Mouse (Mus musculus): ENCODE measurements around the gene Dnajc7. TPM values are rescaled to one million over a fixed set of nuclear protein-coding genes. Genes with fewer than 3 reads are reported as not detected.

Gene Dnajc7
- polyA plus RNA-seq, 1 experiment from 2014 or later = 268 TPM

GRCm38 (mm10) chr11:100609997-100610680, 9.8 kb downstream of the Dnajc7 start:
- no peak for DNase-seq (ENCODE audit: low spot score)
- Histone ChIP-seq H3K27me3 (ENCODE audit: low read depth, poor library complexity, severe bottlenecking) (no peaks in the 10 kb centered on the region), H3K36me3 (peaks cover 58% of the 10 kb centered on the region), H3K4me1 (no peaks in the 10 kb centered on the region), H3K4me3 (no peak overlapping the region), H3K9me3 (replicated peaks) (no peaks in the 10 kb centered on the region), H3K27ac (replicated peaks) (no peak overlapping the region)
- 91% methylated on average over 9 of the region's 9 CpGs for WGBS

GRCm38 (mm10) chr11:100609355-100609996, 10.5 kb downstream of the Dnajc7 start:
- DNase-seq (ENCODE audit: low spot score) = no peak
- 94% methylated on average over 5 of the region's 5 CpGs for WGBS
- H3K4me1 ChIP-seq = no peaks in the 10 kb centered on the region
- no peaks in the 10 kb centered on the region for H3K9me3 ChIP-seq (replicated peaks)
- no peak overlapping the region for H3K27ac ChIP-seq (replicated peaks)
- no peak overlapping the region for H3K4me3 ChIP-seq
- H3K27me3 ChIP-seq (ENCODE audit: low read depth, poor library complexity, severe bottlenecking) = no peaks in the 10 kb centered on the region
- peaks cover 55% of the 10 kb centered on the region for H3K36me3 ChIP-seq

- 83% methylated on average over 4 of the region's 4 CpGs for WGBS
- H3K27me3 ChIP-seq (ENCODE audit: low read depth, poor library complexity, severe bottlenecking) = no peaks in the 10 kb centered on the region
- H3K4me1 ChIP-seq = no peaks in the 10 kb centered on the region
- peaks cover 60% of the 10 kb centered on the region for H3K36me3 ChIP-seq
- no peak overlapping the region for H3K4me3 ChIP-seq
- H3K27ac ChIP-seq (replicated peaks) = no peak overlapping the region
- DNase-seq (ENCODE audit: low spot score) = no peak
- H3K9me3 ChIP-seq (replicated peaks) = no peaks in the 10 kb centered on the region
Observed at GRCm38 (mm10) chr11:100608796-100609195, 11.2 kb downstream of the Dnajc7 start.

DNA sequence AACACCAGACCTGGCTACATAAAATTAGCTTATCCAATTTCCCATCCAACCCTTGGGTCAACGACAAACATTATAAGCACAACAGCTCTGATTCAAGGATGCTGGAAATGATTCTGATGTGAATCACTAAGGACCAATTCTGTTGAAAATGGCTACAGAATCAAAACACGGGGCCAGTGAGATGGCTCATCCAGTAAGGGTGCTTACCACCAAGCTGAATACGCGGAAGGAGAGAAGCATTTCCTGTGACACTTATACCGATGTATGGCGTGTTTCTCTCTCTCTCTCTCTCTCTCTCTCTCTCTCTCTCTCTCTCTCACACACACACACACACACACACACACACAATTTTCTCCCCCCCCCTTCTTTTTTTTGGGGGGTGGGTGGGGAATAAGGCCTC, 12.8 kb downstream of the Dnajc7 start:
- no peaks in the 10 kb centered on the region for H3K9me3 ChIP-seq (replicated peaks)

GRCm38 (mm10) chr11:100605451-100605850, 14.5 kb downstream of the Dnajc7 start:
- DNase-seq (ENCODE audit: low spot score) = no peak
- H3K36me3 ChIP-seq = peaks cover 70% of the 10 kb centered on the region
- H3K9me3 ChIP-seq (replicated peaks) = no peaks in the 10 kb centered on the region
- 92% methylated on average over 10 of the region's 10 CpGs for WGBS
- no peak overlapping the region for H3K27ac ChIP-seq (replicated peaks)
- H3K4me1 ChIP-seq = no peaks in the 10 kb centered on the region
- H3K4me3 ChIP-seq = no peak overlapping the region
- H3K27me3 ChIP-seq (ENCODE audit: low read depth, poor library complexity, severe bottlenecking) = no peaks in the 10 kb centered on the region

More for the DNA sequence above, 12.8 kb downstream of the Dnajc7 start:
- Histone ChIP-seq H3K27me3 (ENCODE audit: low read depth, poor library complexity, severe bottlenecking) (no peaks in the 10 kb centered on the region), H3K4me3 (no peak overlapping the region), H3K36me3 (peaks cover 62% of the 10 kb centered on the region), H3K27ac (replicated peaks) (no peak overlapping the region), H3K4me1 (no peaks in the 10 kb centered on the region)
- WGBS = 93% methylated on average over 6 of the region's 6 CpGs
- no peak for DNase-seq (ENCODE audit: low spot score)

GRCm38 (mm10) chr11:100604321-100605005, 15.5 kb downstream of the Dnajc7 start:
- H3K27ac ChIP-seq (replicated peaks) = no peak overlapping the region
- H3K36me3 ChIP-seq = peaks cover 77% of the 10 kb centered on the region
- H3K4me1 ChIP-seq = no peaks in the 10 kb centered on the region
- DNase-seq (ENCODE audit: low spot score) = no peak
- 84% methylated on average over 4 of the region's 4 CpGs for WGBS
- H3K27me3 ChIP-seq (ENCODE audit: low read depth, poor library complexity, severe bottlenecking) = no peaks in the 10 kb centered on the region
- no peak overlapping the region for H3K4me3 ChIP-seq
- no peaks in the 10 kb centered on the region for H3K9me3 ChIP-seq (replicated peaks)

GRCm38 (mm10) chr11:100603813-100604212, 16.2 kb downstream of the Dnajc7 start:
- H3K4me1 ChIP-seq = no peaks in the 10 kb centered on the region
- WGBS = 93% methylated on average over 8 of the region's 8 CpGs
- H3K4me3 ChIP-seq = no peak overlapping the region
- H3K9me3 ChIP-seq (replicated peaks) = no peaks in the 10 kb centered on the region
- no peak overlapping the region for H3K27ac ChIP-seq (replicated peaks)
- H3K27me3 ChIP-seq (ENCODE audit: low read depth, poor library complexity, severe bottlenecking) = no peaks in the 10 kb centered on the region
- DNase-seq (ENCODE audit: low spot score) = no peak
- peaks cover 83% of the 10 kb centered on the region for H3K36me3 ChIP-seq

- Histone ChIP-seq H3K27ac (replicated peaks) (no peak overlapping the region), H3K9me3 (replicated peaks) (no peaks in the 10 kb centered on the region), H3K4me3 (no peak overlapping the region), H3K36me3 (peaks cover 83% of the 10 kb centered on the region), H3K27me3 (ENCODE audit: low read depth, poor library complexity, severe bottlenecking) (no peaks in the 10 kb centered on the region), H3K4me1 (no peaks in the 10 kb centered on the region)
- no peak for DNase-seq (ENCODE audit: low spot score)
- WGBS = 92% methylated on average over 9 of the region's 9 CpGs
Observed at GRCm38 (mm10) chr11:100603155-100603554, 16.8 kb downstream of the Dnajc7 start.

GRCm38 (mm10) chr11:100601372-100601771, 18.6 kb downstream of the Dnajc7 start:
- Histone ChIP-seq H3K36me3 (peaks cover 90% of the 10 kb centered on the region), H3K27me3 (ENCODE audit: low read depth, poor library complexity, severe bottlenecking) (no peaks in the 10 kb centered on the region), H3K9me3 (replicated peaks) (no peaks in the 10 kb centered on the region), H3K4me3 (no peak overlapping the region), H3K27ac (replicated peaks) (no peak overlapping the region), H3K4me1 (no peaks in the 10 kb centered on the region)
- 95% methylated on average over 3 of the region's 3 CpGs for WGBS
- DNase-seq (ENCODE audit: low spot score) = no peak

DNA sequence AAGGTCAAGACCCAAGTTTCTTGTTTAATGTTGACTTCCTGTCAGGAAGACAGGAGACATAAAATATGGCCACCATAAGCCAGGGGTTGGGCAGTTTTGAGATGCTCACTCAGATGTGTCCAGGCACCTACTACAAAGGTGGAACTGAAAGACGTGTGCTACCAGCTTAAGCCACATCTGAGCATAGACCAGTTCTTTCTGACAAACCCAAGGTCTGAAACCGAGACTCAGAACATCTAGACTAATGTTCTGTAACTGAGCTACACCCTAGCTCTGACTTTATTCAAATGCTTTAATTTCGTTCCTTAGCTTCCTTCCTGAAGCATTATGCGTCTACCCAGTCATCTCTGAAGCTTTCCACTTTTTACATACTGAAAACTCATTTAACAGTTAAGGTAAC, 21.9 kb downstream of the Dnajc7 start:
- H3K27me3 ChIP-seq (ENCODE audit: low read depth, poor library complexity, severe bottlenecking) = no peaks in the 10 kb centered on the region
- H3K4me1 ChIP-seq = no peaks in the 10 kb centered on the region
- no peaks in the 10 kb centered on the region for H3K9me3 ChIP-seq (replicated peaks)
- WGBS = 91% methylated on average over 4 of the region's 4 CpGs
- H3K36me3 ChIP-seq = peaks cover 100% of the 10 kb centered on the region
- DNase-seq (ENCODE audit: low spot score) = no peak
- no peak overlapping the region for H3K27ac ChIP-seq (replicated peaks)
- H3K4me3 ChIP-seq = no peak overlapping the region

- no peak overlapping the region for H3K27ac ChIP-seq (replicated peaks)
- peaks cover 100% of the 10 kb centered on the region for H3K36me3 ChIP-seq
- 87% methylated on average over 4 of the region's 4 CpGs for WGBS
- no peaks in the 10 kb centered on the region for H3K9me3 ChIP-seq (replicated peaks)
- H3K27me3 ChIP-seq (ENCODE audit: low read depth, poor library complexity, severe bottlenecking) = no peaks in the 10 kb centered on the region
- H3K4me1 ChIP-seq = no peaks in the 10 kb centered on the region
- no peak for DNase-seq (ENCODE audit: low spot score)
- H3K4me3 ChIP-seq = no peak overlapping the region
Observed at GRCm38 (mm10) chr11:100595533-100595932, 24.4 kb downstream of the Dnajc7 start.

DNA sequence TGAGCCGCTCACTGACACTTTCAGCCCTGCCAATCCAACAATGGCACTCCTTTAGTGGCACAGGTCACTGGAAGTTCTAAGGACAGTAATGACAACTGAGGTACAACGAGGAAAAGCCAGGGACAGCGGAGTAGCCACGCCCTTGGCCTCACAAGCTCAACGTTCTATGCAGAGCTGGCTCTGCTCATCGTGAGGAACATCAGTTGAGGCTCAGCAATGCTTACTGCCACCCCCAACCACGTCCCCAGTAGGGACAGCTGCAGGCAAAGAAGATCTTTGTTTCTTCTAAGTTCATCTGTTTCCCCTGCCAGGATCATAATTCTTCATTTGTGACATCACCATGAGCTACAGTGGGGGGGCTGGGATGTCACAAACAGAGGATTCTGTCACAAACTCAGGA, 25.4 kb downstream of the Dnajc7 start:
- no peak for DNase-seq (ENCODE audit: low spot score)
- no peaks in the 10 kb centered on the region for H3K4me1 ChIP-seq
- WGBS = 96% methylated on average over 7 of the region's 7 CpGs
- peaks cover 99% of the 10 kb centered on the region for H3K36me3 ChIP-seq
- no peak overlapping the region for H3K4me3 ChIP-seq
- no peaks in the 10 kb centered on the region for H3K9me3 ChIP-seq (replicated peaks)
- H3K27ac ChIP-seq (replicated peaks) = no peak overlapping the region
- H3K27me3 ChIP-seq (ENCODE audit: low read depth, poor library complexity, severe bottlenecking) = no peaks in the 10 kb centered on the region
